Mouse (Mus musculus) frontal cortex, postnatal 10 days (tissue): Measurements from ENCODE around the gene Fhl4.
A peak's percentile ranks its signal among the peaks of the same experiment; 100 is the strongest.

Experiments
- DNase-seq, 2 experiments: peaks; one replicate each; pipeline ENCODE4 v3.0.0; 2022; ENCODE audit warnings: low spot score in 2 of 2, mixed read lengths in 1 of 2

Fhl4 gene

GRCm38 (mm10) chr10:85102247-85103084, at the start of gene Fhl4, which contains the start of gene Tmem263:
Gene Fhl4, minus strand, starts transcription at chr10:85102495.
Gene Tmem263, plus strand, starts transcription at chr10:85102627.
- peak; percentile 62 to 86 for DNase-seq

- DNase-seq: no peak
Measured at GRCm38 (mm10) chr10:85149226-85149625, 46.9 kb upstream of the Fhl4 start.

- no peak for DNase-seq
Measured at GRCm38 (mm10) chr10:85146282-85146681, 44.0 kb upstream of the Fhl4 start.

GRCm38 (mm10) chr10:85141465-85141864, 39.2 kb upstream of the Fhl4 start:
- no peak for DNase-seq

- DNase-seq: no peak
Measured at GRCm38 (mm10) chr10:85136573-85136972, 34.3 kb upstream of the Fhl4 start.

GRCm38 (mm10) chr10:85128453-85128852, 26.2 kb upstream of the Fhl4 start:
- no peak for DNase-seq

- peak; percentile 90 to 94 for DNase-seq
Measured at GRCm38 (mm10) chr10:85127395-85128287, 25.3 kb upstream of the Fhl4 start, which contains the start of gene Mterf2. Gene Mterf2, minus strand, starts transcription at chr10:85128027.

GRCm38 (mm10) chr10:85125184-85125583, 22.9 kb upstream of the Fhl4 start:
- DNase-seq: no peak

- no peak for DNase-seq
Measured at GRCm38 (mm10) chr10:85114409-85114808, 12.1 kb upstream of the Fhl4 start.

GRCm38 (mm10) chr10:85103085-85103885, 990 bp upstream of the Fhl4 start:
- DNase-seq: peak; percentile 25 to 29

- DNase-seq: peak; percentile 31
Measured at GRCm38 (mm10) chr10:85101841-85102240, 454 bp downstream of the Fhl4 start.

- DNase-seq: no peak
Measured at GRCm38 (mm10) chr10:85071605-85072152, 30.6 kb downstream of the Fhl4 start.

GRCm38 (mm10) chr10:85054876-85055275, 47.4 kb downstream of the Fhl4 start:
- DNase-seq: no peak

- DNase-seq: no peak
Measured at GRCm38 (mm10) chr10:85052451-85052850, 49.8 kb downstream of the Fhl4 start.

- no peak for DNase-seq
Measured at GRCm38 (mm10) chr10:85050668-85051208, 51.6 kb downstream of the Fhl4 start.

- DNase-seq: no peak
Measured at GRCm38 (mm10) chr10:85048008-85048407, 54.3 kb downstream of the Fhl4 start.

- no peak for DNase-seq
Measured at GRCm38 (mm10) chr10:85046585-85046984, 55.7 kb downstream of the Fhl4 start.
